Comparison of ENCODE assay signal across 9 mouse cellular contexts in the genomic region with DNA sequence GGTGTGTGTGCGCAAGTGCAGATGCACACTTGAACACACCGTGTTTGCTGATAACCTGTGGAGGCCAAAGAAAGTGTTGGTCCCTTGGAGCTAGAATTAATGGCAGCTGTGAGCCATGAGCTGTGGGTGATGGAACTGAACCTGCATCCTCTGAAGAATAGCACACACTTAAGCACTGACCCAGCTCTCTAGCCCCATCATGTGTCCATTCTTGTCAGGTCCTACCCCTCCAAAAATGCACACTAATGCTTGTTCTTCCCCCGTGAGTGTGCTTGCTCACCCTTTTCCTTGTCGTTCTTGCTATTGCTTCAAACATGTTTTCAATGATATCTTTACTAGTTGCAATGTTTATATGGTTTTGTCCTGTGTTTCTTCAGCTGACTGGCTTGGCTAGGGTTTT.
A peak's percentile ranks its signal among the peaks of the same experiment; 100 is the strongest.
DNase-seq lines count a peak whose midpoint lies in the region; ATAC-seq and TF ChIP-seq lines count a peak whose summit lies in the region.
"Had no signal": no experiment of that assay in that cellular context is flagged by ENCODE, and none has a peak within 500 bp of the region (broad histone marks: within the 10 kb centered on the region; RNA-seq: fewer than 3 reads in every experiment).

No protein-coding gene starts in this region.

- peak; percentile 53; the same call in 1 of the 2 replicates for ATAC-seq in heart, postnatal 0 days (ENCODE audit: insufficient read depth, low read depth)
- ATAC-seq in heart, embryonic 11.5 days (replicated peaks; ENCODE audit: insufficient number of reproducible peaks, low FRiP score, low TSS enrichment), result no peak
- ATAC-seq in forebrain, embryonic 14.5 days, result peak; percentile 54; the same call in 1 of the 2 replicates
- ATAC-seq in liver, embryonic 14.5 days (ENCODE audit: insufficient read depth), result no peak

- TF ChIP-seq EP300 in heart, postnatal 0 days (IDR thresholded peaks at IDR 0.05; ENCODE audit: low read depth), result no peak
- TF ChIP-seq EP300 in liver, embryonic 14.5 days (IDR thresholded peaks at IDR 0.05; ENCODE audit: low read depth), result no peak

- no peak overlapping the region for H3K9ac ChIP-seq in heart, postnatal 0 days (replicated peaks; ENCODE audit: low read depth, low read length)
- H3K9ac ChIP-seq in heart, embryonic 11.5 days (ENCODE audit: low read depth, low read length), result no peak overlapping the region
- H3K9ac ChIP-seq in forebrain, embryonic 14.5 days (ENCODE audit: low read length), result no peak overlapping the region
- H3K9ac ChIP-seq in liver, embryonic 14.5 days (replicated peaks), result no peak overlapping the region
- H3K9ac ChIP-seq: limb, embryonic 13.5 days had no signal

- H3K9me3 ChIP-seq in heart, postnatal 0 days (replicated peaks; ENCODE audit: control insufficient read depth, low read length), result no peaks in the 10 kb centered on the region
- no peaks in the 10 kb centered on the region for H3K9me3 ChIP-seq in heart, embryonic 11.5 days (replicated peaks; ENCODE audit: control insufficient read depth, low read length)
- H3K9me3 ChIP-seq in forebrain, embryonic 14.5 days (replicated peaks; ENCODE audit: control insufficient read depth, low read length), result no peaks in the 10 kb centered on the region
- no peaks in the 10 kb centered on the region for H3K9me3 ChIP-seq in liver, embryonic 14.5 days (ENCODE audit: control insufficient read depth, low read length)
- H3K9me3 ChIP-seq: limb, embryonic 13.5 days had no signal

- peaks cover 5% of the 10 kb centered on the region for H3K36me3 ChIP-seq in heart, postnatal 0 days (replicated peaks; ENCODE audit: control insufficient read depth, insufficient read depth, low read length)
- no peaks in the 10 kb centered on the region for H3K36me3 ChIP-seq in heart, embryonic 11.5 days (ENCODE audit: control insufficient read depth, insufficient read depth, low read length)
- H3K36me3 ChIP-seq in forebrain, embryonic 14.5 days (ENCODE audit: control insufficient read depth, insufficient read depth, low read length), result 0 out of 2 replicates have a peak, but pooled peaks cover 6% of the 10 kb centered on the region
- no peaks in the 10 kb centered on the region for H3K36me3 ChIP-seq in liver, embryonic 14.5 days (replicated peaks; ENCODE audit: control insufficient read depth, insufficient read depth, low read depth)

- H3K27ac ChIP-seq in heart, postnatal 0 days (ENCODE audit: low read depth), result no peak overlapping the region
- no peak overlapping the region for H3K27ac ChIP-seq in heart, embryonic 11.5 days (ENCODE audit: low read depth, low read length)
- no peak overlapping the region for H3K27ac ChIP-seq in forebrain, embryonic 14.5 days (ENCODE audit: low read depth, low read length)
- no peak overlapping the region for H3K27ac ChIP-seq in liver, embryonic 14.5 days
- H3K27ac ChIP-seq: limb, embryonic 13.5 days had no signal

- no peaks in the 10 kb centered on the region for H3K4me1 ChIP-seq in heart, postnatal 0 days (ENCODE audit: control insufficient read depth, insufficient read depth)
- H3K4me1 ChIP-seq in heart, embryonic 11.5 days (ENCODE audit: control insufficient read depth, insufficient read depth, low read length), result peaks cover 9% of the 10 kb centered on the region
- H3K4me1 ChIP-seq in forebrain, embryonic 14.5 days (ENCODE audit: control insufficient read depth, insufficient read depth, low read length), result no peaks in the 10 kb centered on the region
- no peaks in the 10 kb centered on the region for H3K4me1 ChIP-seq in liver, embryonic 14.5 days (replicated peaks; ENCODE audit: control insufficient read depth in 2 of 2, insufficient read depth in 2 of 2, low read length in 1 of 2)
- H3K4me1 ChIP-seq: limb, embryonic 13.5 days had no signal

- no peak overlapping the region for H3K4me2 ChIP-seq in heart, postnatal 0 days (ENCODE audit: low read depth, low read length)
- no peak overlapping the region for H3K4me2 ChIP-seq in heart, embryonic 11.5 days
- no peak overlapping the region for H3K4me2 ChIP-seq in forebrain, embryonic 14.5 days (ENCODE audit: low read length)
- no peak overlapping the region for H3K4me2 ChIP-seq in liver, embryonic 14.5 days (ENCODE audit: low read depth)
- H3K4me2 ChIP-seq: limb, embryonic 13.5 days had no signal

- DNase-seq in heart, postnatal 0 days (ENCODE audit: low spot score), result peak; percentile 47
- DNase-seq in CD4-positive, CD25-positive, alpha-beta regulatory T cell, adult 2 months (ENCODE audit: low read depth, low spot score), result peak; percentile 50
- peak; percentile 70 for DNase-seq in brain, adult 2 months (ENCODE audit: low read depth, low spot score)
- peak; percentile 39 for DNase-seq in forebrain, embryonic 14.5 days (ENCODE audit: low spot score)
- no peak for DNase-seq in liver, embryonic 14.5 days (ENCODE audit: low read depth in 3 of 3, low spot score in 3 of 3)
- DNase-seq in retina, embryonic 14.5 days (ENCODE audit: low spot score), result peak; percentile 59
- DNase-seq in ovary, postnatal 10 days (ENCODE audit: low spot score), result no peak

- H3K27me3 ChIP-seq in heart, postnatal 0 days (ENCODE audit: control insufficient read depth, insufficient read depth, low read length), result no peaks in the 10 kb centered on the region
- no peaks in the 10 kb centered on the region for H3K27me3 ChIP-seq in heart, embryonic 11.5 days (ENCODE audit: control insufficient read depth, insufficient read depth, low read length)
- H3K27me3 ChIP-seq in forebrain, embryonic 14.5 days (replicated peaks; ENCODE audit: control insufficient read depth, insufficient read depth, low read length), result no peaks in the 10 kb centered on the region
- H3K27me3 ChIP-seq in liver, embryonic 14.5 days (ENCODE audit: control insufficient read depth, insufficient read depth, low read length), result no peaks in the 10 kb centered on the region
- H3K27me3 ChIP-seq: limb, embryonic 13.5 days had no signal

- WGBS in heart, postnatal 0 days, result 56% methylated on average over 4 of the region's 4 CpGs
- 54% methylated on average over 4 of the region's 4 CpGs for WGBS in heart, embryonic 11.5 days (ENCODE audit: insufficient replicate concordance)
- WGBS in forebrain, embryonic 14.5 days, result 56% methylated on average over 4 of the region's 4 CpGs
- 49% methylated on average over 4 of the region's 4 CpGs for WGBS in liver, embryonic 14.5 days (ENCODE audit: insufficient replicate concordance)

- TF ChIP-seq CTCF in heart, postnatal 0 days (IDR thresholded peaks at IDR 0.05; ENCODE audit: low read depth), result peak; percentile 64
- TF ChIP-seq CTCF in liver, embryonic 14.5 days (IDR thresholded peaks at IDR 0.05; ENCODE audit: low read depth), result peak; percentile 66

- no peak overlapping the region for H3K4me3 ChIP-seq in heart, postnatal 0 days (ENCODE audit: low read depth, low read length)
- no peak overlapping the region for H3K4me3 ChIP-seq in heart, embryonic 11.5 days (ENCODE audit: low read depth, low read length)
- H3K4me3 ChIP-seq in forebrain, embryonic 14.5 days (ENCODE audit: low read depth, low read length), result no peak overlapping the region
- H3K4me3 ChIP-seq in liver, embryonic 14.5 days (ENCODE audit: insufficient read depth in 1 of 2, low read depth in 2 of 2, low read length in 2 of 2), result no peak overlapping the region
- H3K4me3 ChIP-seq: limb, embryonic 13.5 days had no signal

Comparison
In these comparisons a context has a peak if more than half of its experiments do, and no peak if none do; other contexts are left out.
1. ATAC-seq: peak in heart, postnatal 0 days (single experiment) and forebrain, embryonic 14.5 days (single experiment); none in heart, embryonic 11.5 days (single experiment) and liver, embryonic 14.5 days (single experiment).
2. DNase-seq: peak in heart, postnatal 0 days (single experiment), CD4-positive, CD25-positive, alpha-beta regulatory T cell, adult 2 months (single experiment), brain, adult 2 months (single experiment), forebrain, embryonic 14.5 days (single experiment) and retina, embryonic 14.5 days (single experiment); none in liver, embryonic 14.5 days (0 of 3) and ovary, postnatal 10 days (single experiment).